Mouse (Mus musculus) lung, adult 2 months (tissue): ENCODE measurements around the gene Dag1.

ENCODE experiments used
- CTCF ChIP-seq: fragments of 200-500 bp; IDR thresholded peaks from 2 replicates; pipeline ENCODE4 v1.5.1; 2011; ENCODE audit warnings: mild to moderate bottlenecking, low read length, control low read depth; ENCODE audit not compliant: insufficient read depth
- POLR2A ChIP-seq: fragments of 200-500 bp; IDR thresholded peaks from 2 replicates; pipeline ENCODE4 v1.6.1; 2011; ENCODE audit warnings: low read depth, mild to moderate bottlenecking, control low read depth, low read length, borderline replicate concordance; ENCODE audit errors: extremely low read depth

- TF ChIP-seq POLR2A (no peak), CTCF (no peak)
Observed at GRCm38 (mm10) chr9:108238831-108239230, 24.9 kb downstream of the Dag1 start.
